Mouse (Mus musculus) limb, embryonic 11.5 days (tissue): ENCODE data around the gene Sft2d2. TPM values are rescaled to one million over a fixed set of nuclear protein-coding genes. Genes with fewer than 3 reads are reported as not detected.

Source experiments
- ATAC-seq: fragments of 200-750 bp; cut with Nextera tagmentation; 2 replicates; pipeline ENCODE4 v1.8.0; 2017; ENCODE audit warnings: low read depth; ENCODE audit not compliant: insufficient number of reproducible peaks, low FRiP score, low TSS enrichment
- DNase-seq: peaks from one replicate; pipeline ENCODE4 v3.0.0-alpha.2; 2015; ENCODE audit warnings: low spot score
- H3K27ac ChIP-seq: fragments of 300-500 bp; sonication (generic); replicated peaks from 2 replicates; pipeline ENCODE4 v1.5.1; 2014; ENCODE audit warnings: low read depth, mild to moderate bottlenecking, low read length
- H3K27me3 ChIP-seq: fragments of 300-500 bp; sonication (generic); 2 replicates; pipeline ENCODE4 v1.6.1; 2014; ENCODE audit warnings: mild to moderate bottlenecking, low read length, mixed read lengths; ENCODE audit not compliant: control insufficient read depth, insufficient read depth
- H3K36me3 ChIP-seq: fragments of 300-500 bp; sonication (generic); 2 replicates; pipeline ENCODE4 v1.6.1; 2014; ENCODE audit warnings: mild to moderate bottlenecking, low read length, moderate library complexity, mixed read lengths; ENCODE audit not compliant: control insufficient read depth, insufficient read depth
- H3K4me1 ChIP-seq: fragments of 300-500 bp; sonication (generic); 2 replicates; pipeline ENCODE4 v1.6.1; 2014; ENCODE audit warnings: low read length, mixed read lengths; ENCODE audit not compliant: control insufficient read depth, insufficient read depth
- H3K4me2 ChIP-seq: fragments of 300-500 bp; sonication (generic); 2 replicates; pipeline ENCODE4 v1.6.1; 2014; ENCODE audit warnings: low read depth, mild to moderate bottlenecking, moderate library complexity; ENCODE audit not compliant: severe bottlenecking
- H3K4me3 ChIP-seq: fragments of 300-500 bp; sonication (generic); 2 replicates; pipeline ENCODE4 v1.5.1; 2014; ENCODE audit warnings: low read depth, low read length
- H3K9ac ChIP-seq: fragments of 300-500 bp; sonication (generic); 2 replicates; pipeline ENCODE4 v1.6.1; 2014; ENCODE audit warnings: mild to moderate bottlenecking, low read length
- H3K9me3 ChIP-seq: fragments of 300-500 bp; sonication (generic); 2 replicates; pipeline ENCODE4 v1.6.1; 2016; ENCODE audit warnings: low read length; ENCODE audit not compliant: control insufficient read depth
- whole genome bisulfite sequencing: fragments of 180-500 bp; shearing (Covaris S2); extraction: QIAGEN DNeasy Blood & Tissue Kit; methylation state at CpG from one replicate; pipeline ENCODE4 v1.1.7; 2014; 5-methylcytosine and 5-hydroxymethylcytosine counted together
- polyA plus RNA-seq: library from polyadenylated mRNA; unstranded; fragments of >200 nt; fragmentation: Nextera tagmentation; extraction: Ambion mirVana; gene quantifications from 2 replicates; pipeline ENCODE4 v1.2.1, GENCODE M21; 2014

Gene Sft2d2
- polyA plus RNA-seq, 1 experiment from 2014 or later = 17.1 TPM

DNA sequence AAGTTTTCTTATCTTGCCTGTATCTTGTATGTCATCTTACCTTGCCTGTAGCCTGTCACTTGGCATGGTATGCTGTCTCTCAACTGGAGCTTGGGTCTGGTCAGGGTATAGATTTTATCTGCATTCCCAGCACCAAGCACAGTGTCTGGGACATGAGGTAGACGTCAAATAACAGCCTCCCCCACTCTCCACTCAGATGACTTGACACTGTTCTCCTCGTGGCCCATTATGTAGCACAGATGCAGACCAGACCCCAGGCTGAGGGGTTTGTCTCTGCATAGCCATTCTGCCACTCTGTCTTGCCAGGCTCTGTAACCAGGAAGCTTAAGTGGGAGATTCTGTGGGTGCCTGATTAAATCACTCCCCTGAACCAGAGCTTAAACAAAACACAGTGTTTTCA is 11.4 kb upstream of the Sft2d2 start:
- no peak overlapping the region for H3K27ac ChIP-seq
- DNase-seq (no peak), ATAC-seq (no peak)
- no peaks in the 10 kb centered on the region for H3K4me1 ChIP-seq
- no peaks in the 10 kb centered on the region for H3K27me3 ChIP-seq
- 5% methylated on average over 2 of the region's 2 CpGs for WGBS
- H3K36me3 ChIP-seq = no peaks in the 10 kb centered on the region
- H3K9me3 ChIP-seq = no peaks in the 10 kb centered on the region
- H3K4me2 ChIP-seq = no peak overlapping the region
- no peak overlapping the region for H3K4me3 ChIP-seq
- no peak overlapping the region for H3K9ac ChIP-seq

DNA sequence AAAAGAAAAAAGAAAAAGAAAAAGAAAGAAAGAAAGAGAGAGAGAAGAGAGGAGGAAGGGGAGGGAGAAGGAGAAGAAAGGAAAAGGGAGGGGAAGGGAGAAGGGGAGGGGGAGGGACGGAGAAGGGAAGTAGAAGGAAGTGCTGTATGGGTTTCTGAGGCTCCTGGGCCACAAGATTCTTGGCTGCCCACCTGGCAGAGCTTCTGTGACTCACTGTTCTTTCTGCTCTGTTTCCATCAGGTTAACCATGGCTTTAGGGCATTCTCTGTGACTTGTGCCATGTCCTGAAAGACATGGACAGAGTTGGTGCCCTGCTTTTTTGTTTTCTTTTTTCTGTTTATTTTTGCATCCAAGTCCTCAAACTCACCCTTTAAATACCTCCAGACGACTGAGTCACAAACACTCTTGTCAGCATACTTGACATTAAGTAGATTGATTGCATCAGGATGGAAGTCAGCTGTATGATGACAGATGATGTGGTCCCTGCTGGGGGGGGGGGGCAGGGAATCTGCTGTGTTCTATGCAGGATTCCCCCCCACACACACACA is 9.3 kb upstream of the Sft2d2 start:
- H3K9me3 ChIP-seq = no peaks in the 10 kb centered on the region
- H3K4me1 ChIP-seq = no peaks in the 10 kb centered on the region
- H3K4me3 ChIP-seq = no peak overlapping the region
- H3K27me3 ChIP-seq = no peaks in the 10 kb centered on the region
- 32% methylated on average over 2 of the region's 2 CpGs for WGBS
- no peak overlapping the region for H3K4me2 ChIP-seq
- H3K9ac ChIP-seq = no peak overlapping the region
- ATAC-seq (no peak), DNase-seq (no peak)
- no peak overlapping the region for H3K27ac ChIP-seq
- H3K36me3 ChIP-seq = no peaks in the 10 kb centered on the region

DNA sequence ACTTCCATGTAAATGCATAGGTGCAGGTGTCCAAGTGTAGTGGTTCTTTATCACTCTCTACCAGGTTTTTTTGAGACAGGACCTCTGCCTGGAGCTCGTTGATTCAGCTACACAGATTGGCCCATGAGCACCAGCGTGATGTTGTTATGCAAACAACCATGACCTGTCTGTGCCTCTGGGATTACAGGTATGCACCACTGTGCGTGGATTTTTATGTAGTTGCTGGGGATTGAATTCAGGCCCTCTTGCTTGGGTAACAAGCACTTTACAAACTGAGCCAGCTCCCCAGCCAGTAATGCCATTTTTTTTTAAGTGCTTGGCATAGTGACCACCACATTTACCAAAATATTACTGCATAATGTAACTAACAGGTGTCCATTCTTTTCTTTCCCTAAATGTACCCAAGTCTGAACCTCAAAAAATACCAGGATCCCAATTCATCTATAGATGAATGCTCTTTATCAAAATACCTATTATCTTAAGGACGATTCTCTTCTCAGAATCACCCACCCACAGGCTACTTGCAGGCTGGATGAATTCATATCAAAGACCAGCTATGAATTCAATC is 7.3 kb upstream of the Sft2d2 start:
- DNase-seq = no peak
- Histone ChIP-seq H3K4me3 (no peak overlapping the region), H3K9ac (no peak overlapping the region), H3K4me1 (no peaks in the 10 kb centered on the region), H3K4me2 (no peak overlapping the region), H3K36me3 (no peaks in the 10 kb centered on the region), H3K27ac (no peak overlapping the region), H3K9me3 (no peaks in the 10 kb centered on the region), H3K27me3 (no peaks in the 10 kb centered on the region)
- WGBS = 86% methylated on average over 4 of the region's 4 CpGs
- no peak for ATAC-seq

DNA sequence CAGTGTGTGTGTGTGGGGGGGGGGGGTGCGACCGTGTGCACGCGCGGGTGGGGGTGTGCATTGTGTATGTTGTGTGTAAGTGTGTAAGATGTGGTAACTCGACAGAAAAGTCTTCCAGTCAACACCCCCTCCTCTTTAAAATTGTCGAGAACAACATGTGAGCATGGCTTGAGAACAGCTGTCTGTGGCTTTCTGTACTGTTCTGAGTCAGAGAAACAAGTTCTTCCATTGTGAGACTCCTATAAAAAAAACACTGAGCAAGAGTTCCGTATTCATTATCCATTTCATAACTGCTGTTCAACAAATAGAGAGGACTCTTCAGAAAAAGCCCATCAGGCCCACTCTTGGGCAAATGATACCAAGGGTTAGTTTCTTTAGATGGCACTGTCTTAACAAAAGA is 6.5 kb upstream of the Sft2d2 start:
- H3K4me1 ChIP-seq = no peaks in the 10 kb centered on the region
- no peaks in the 10 kb centered on the region for H3K36me3 ChIP-seq
- WGBS = 79% methylated on average over 8 of the region's 8 CpGs
- H3K9me3 ChIP-seq = no peaks in the 10 kb centered on the region
- ATAC-seq = no peak
- no peak overlapping the region for H3K4me2 ChIP-seq
- H3K9ac ChIP-seq = no peak overlapping the region
- DNase-seq = no peak
- no peak overlapping the region for H3K4me3 ChIP-seq
- no peaks in the 10 kb centered on the region for H3K27me3 ChIP-seq
- no peak overlapping the region for H3K27ac ChIP-seq

- no peaks in the 10 kb centered on the region for H3K36me3 ChIP-seq
- no peak overlapping the region for H3K4me3 ChIP-seq
- H3K4me2 ChIP-seq = no peak overlapping the region
- no peaks in the 10 kb centered on the region for H3K9me3 ChIP-seq
- no peak overlapping the region for H3K9ac ChIP-seq
- H3K27me3 ChIP-seq = no peaks in the 10 kb centered on the region
- DNase-seq (no peak), ATAC-seq (no peak)
- 74% methylated on average over 3 of the region's 3 CpGs for WGBS
- 0 out of 2 replicates have a peak, but pooled peaks cover under 1% of the 10 kb centered on the region for H3K4me1 ChIP-seq
- H3K27ac ChIP-seq = no peak overlapping the region
Observed at GRCm38 (mm10) chr1:165199639-165200038, 5.4 kb upstream of the Sft2d2 start.

DNA sequence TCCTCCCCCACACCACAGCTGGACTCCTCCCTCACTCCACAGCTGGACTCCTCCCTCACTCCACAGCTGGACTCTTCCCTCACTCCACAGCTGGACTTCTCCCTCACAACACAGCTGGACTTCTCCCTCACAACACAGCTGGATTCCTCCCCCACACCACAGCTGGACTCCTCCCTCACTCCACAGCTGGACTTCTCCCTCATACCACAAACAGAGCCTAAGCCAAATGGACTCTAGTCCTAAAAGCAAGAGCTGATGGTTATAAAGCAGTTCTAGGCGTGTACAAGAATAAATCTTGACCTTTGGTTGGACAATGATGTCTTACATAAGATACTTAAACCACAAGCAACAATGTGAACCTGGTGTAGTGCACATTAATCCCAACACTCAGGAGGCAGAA is 4.7 kb upstream of the Sft2d2 start:
- Histone ChIP-seq H3K4me2 (no peak overlapping the region), H3K9ac (no peak overlapping the region), H3K36me3 (no peaks in the 10 kb centered on the region), H3K9me3 (no peaks in the 10 kb centered on the region), H3K4me1 (0 out of 2 replicates have a peak, but pooled peaks cover 3% of the 10 kb centered on the region), H3K27me3 (no peaks in the 10 kb centered on the region), H3K4me3 (no peak overlapping the region), H3K27ac (no peak overlapping the region)
- 73% methylated on average over 1 of the region's 1 CpGs for WGBS
- DNase-seq = no peak
- ATAC-seq = no peak

GRCm38 (mm10) chr1:165197875-165198274 is 3.6 kb upstream of the Sft2d2 start:
- Histone ChIP-seq H3K27ac (no peak overlapping the region), H3K9me3 (no peaks in the 10 kb centered on the region), H3K4me2 (no peak overlapping the region), H3K4me1 (0 out of 2 replicates have a peak, but pooled peaks cover 3% of the 10 kb centered on the region), H3K4me3 (no peak overlapping the region), H3K9ac (no peak overlapping the region), H3K36me3 (no peaks in the 10 kb centered on the region), H3K27me3 (no peaks in the 10 kb centered on the region)
- no peak for DNase-seq
- 90% methylated on average over 3 of the region's 3 CpGs for WGBS
- no peak for ATAC-seq

DNA sequence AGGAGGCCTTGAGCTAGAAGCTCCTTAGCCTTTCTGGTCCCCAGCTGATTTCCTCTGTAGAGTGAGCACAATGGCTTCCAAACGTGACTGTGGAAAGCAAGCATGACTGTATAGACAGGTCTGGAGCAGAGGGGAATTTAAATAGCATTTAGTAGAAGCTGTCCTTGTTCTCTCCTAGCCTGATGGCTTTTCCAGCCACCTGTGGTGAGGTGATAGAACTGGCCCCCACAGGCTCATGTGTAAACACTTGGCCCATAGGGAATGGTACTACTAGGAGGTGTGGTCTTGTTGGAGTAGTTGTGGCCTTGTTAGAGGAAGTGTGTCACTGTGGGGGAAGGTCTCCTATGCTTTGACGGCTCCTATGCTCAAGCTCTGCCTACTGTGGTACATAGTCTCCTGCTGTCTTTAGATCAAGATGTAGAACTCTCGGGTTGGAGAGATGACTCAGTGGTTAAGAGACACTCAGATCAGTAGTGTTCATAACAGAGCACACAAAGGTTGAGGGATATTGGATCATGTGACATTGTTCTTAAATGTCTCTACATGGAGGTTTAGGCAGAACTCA is 1.2 kb upstream of the Sft2d2 start:
- Histone ChIP-seq H3K4me2 (no peak overlapping the region), H3K4me3 (no peak overlapping the region), H3K9ac (no peak overlapping the region), H3K4me1 (0 out of 2 replicates have a peak, but pooled peaks cover 3% of the 10 kb centered on the region), H3K9me3 (no peaks in the 10 kb centered on the region), H3K27me3 (no peaks in the 10 kb centered on the region), H3K36me3 (no peaks in the 10 kb centered on the region), H3K27ac (no peak overlapping the region)
- WGBS = 79% methylated on average over 3 of the region's 3 CpGs
- ATAC-seq (no peak), DNase-seq (no peak)
